In genomic region chr7:122048191-122048590, GRCm38 (mm10) we compare ENCODE assay signal across 21 mouse cellular contexts. TPM values are rescaled to one million over a fixed set of nuclear protein-coding genes. Genes with fewer than 3 reads are reported as not detected.
A peak's percentile ranks its signal among the peaks of the same experiment; 100 is the strongest.
DNase-seq lines count a peak whose midpoint lies in the region; ATAC-seq lines count a peak whose summit lies in the region.
"Had no signal": no experiment of that assay in that cellular context is flagged by ENCODE, and none has a peak within 500 bp of the region (broad histone marks: within the 10 kb centered on the region; RNA-seq: fewer than 3 reads in every experiment).

No protein-coding gene starts in this region.

- no peaks in the 10 kb centered on the region for H3K27me3 ChIP-seq in embryonic facial prominence, embryonic 13.5 days
- no peaks in the 10 kb centered on the region for H3K27me3 ChIP-seq in embryonic facial prominence, embryonic 10.5 days (replicated peaks; ENCODE audit: low read depth, poor library complexity, severe bottlenecking)
- H3K27me3 ChIP-seq in heart, embryonic 12.5 days (replicated peaks): no peaks in the 10 kb centered on the region
- no peaks in the 10 kb centered on the region for H3K27me3 ChIP-seq in heart, embryonic 16.5 days (ENCODE audit: control insufficient read depth, insufficient read depth, low read length)
- H3K27me3 ChIP-seq: forebrain, embryonic 12.5 days had no signal

- peaks cover 45% of the 10 kb centered on the region for H3K36me3 ChIP-seq in embryonic facial prominence, embryonic 13.5 days
- peaks cover 72% of the 10 kb centered on the region for H3K36me3 ChIP-seq in embryonic facial prominence, embryonic 10.5 days (replicated peaks)
- peaks cover 42% of the 10 kb centered on the region for H3K36me3 ChIP-seq in heart, embryonic 12.5 days
- peaks cover 12% of the 10 kb centered on the region for H3K36me3 ChIP-seq in heart, embryonic 16.5 days (ENCODE audit: control insufficient read depth, insufficient read depth)

- no peak overlapping the region for H3K4me2 ChIP-seq in embryonic facial prominence, embryonic 13.5 days
- no peak overlapping the region for H3K4me2 ChIP-seq in heart, embryonic 12.5 days
- H3K4me2 ChIP-seq in heart, embryonic 16.5 days (ENCODE audit: low read depth, low read length): no peak overlapping the region
- H3K4me2 ChIP-seq: forebrain, embryonic 12.5 days; hindbrain, embryonic 14.5 days had no signal

- no peak overlapping the region for H3K27ac ChIP-seq in embryonic facial prominence, embryonic 13.5 days
- H3K27ac ChIP-seq in embryonic facial prominence, embryonic 10.5 days (replicated peaks): no peak overlapping the region
- H3K27ac ChIP-seq in heart, embryonic 12.5 days (ENCODE audit: poor library complexity, severe bottlenecking): peak overlapping the region; percentile 94
- H3K27ac ChIP-seq in heart, embryonic 16.5 days (ENCODE audit: low read length): peak overlapping the region; percentile 97
- H3K27ac ChIP-seq: forebrain, embryonic 12.5 days; hindbrain, embryonic 10.5 days; hindbrain, embryonic 14.5 days had no signal

- WGBS in embryonic facial prominence, embryonic 13.5 days: 92% methylated on average over 9 of the region's 9 CpGs
- WGBS in embryonic facial prominence, embryonic 10.5 days: 92% methylated on average over 9 of the region's 9 CpGs
- WGBS in heart, embryonic 12.5 days: 86% methylated on average over 9 of the region's 9 CpGs
- 82% methylated on average over 9 of the region's 9 CpGs for WGBS in heart, embryonic 16.5 days

- H3K9ac ChIP-seq in embryonic facial prominence, embryonic 13.5 days: no peak overlapping the region
- no peak overlapping the region for H3K9ac ChIP-seq in heart, embryonic 12.5 days
- H3K9ac ChIP-seq in heart, embryonic 16.5 days (ENCODE audit: low read length): no peak overlapping the region
- H3K9ac ChIP-seq: forebrain, embryonic 12.5 days; hindbrain, embryonic 14.5 days had no signal

- H3K4me3 ChIP-seq in embryonic facial prominence, embryonic 13.5 days: no peak overlapping the region
- no peak overlapping the region for H3K4me3 ChIP-seq in embryonic facial prominence, embryonic 10.5 days
- H3K4me3 ChIP-seq in heart, embryonic 12.5 days: no peak overlapping the region
- H3K4me3 ChIP-seq in heart, embryonic 16.5 days (ENCODE audit: low read length): no peak overlapping the region
- H3K4me3 ChIP-seq: forebrain, embryonic 12.5 days; hindbrain, embryonic 10.5 days had no signal

- no peaks in the 10 kb centered on the region for H3K9me3 ChIP-seq in embryonic facial prominence, embryonic 13.5 days
- H3K9me3 ChIP-seq in embryonic facial prominence, embryonic 10.5 days: no peaks in the 10 kb centered on the region
- H3K9me3 ChIP-seq in heart, embryonic 12.5 days (replicated peaks): no peaks in the 10 kb centered on the region
- H3K9me3 ChIP-seq in heart, embryonic 16.5 days (replicated peaks; ENCODE audit: control insufficient read depth, low read length): no peaks in the 10 kb centered on the region
- H3K9me3 ChIP-seq: forebrain, embryonic 12.5 days; G1E; hindbrain, embryonic 10.5 days had no signal

- DNase-seq in embryonic facial prominence, embryonic 10.5 days (ENCODE audit: low spot score): no peak
- no peak for DNase-seq in heart, postnatal 4 days
- DNase-seq in heart, adult 9 months (ENCODE audit: low spot score in 2 of 2): no peak
- DNase-seq: adrenal gland, adult 8-10 months; adrenal gland, postnatal 36 days; B cell, adult 2 months; cerebellum, adult 2 months; cerebellum, postnatal 10 days; gastrocnemius, postnatal 10 days; kidney, adult 8-10 months had no signal

- 0 out of 2 replicates have a peak, but pooled peaks have one; percentile 48 for ATAC-seq in embryonic facial prominence, embryonic 13.5 days (ENCODE audit: insufficient number of reproducible peaks, insufficient read depth, low FRiP score, low TSS enrichment, low read depth)
- no peak for ATAC-seq in heart, embryonic 12.5 days (ENCODE audit: insufficient number of reproducible peaks, low FRiP score)
- no peak for ATAC-seq in heart, embryonic 16.5 days (replicated peaks; ENCODE audit: extremely low read depth, insufficient read depth, low FRiP score)
- peak; percentile 49; the same call in 1 of the 2 replicates for ATAC-seq in erythroid progenitor cell, adult 5-6 weeks (replicated peaks; ENCODE audit: low FRiP score, poor library complexity, severe bottlenecking)
- ATAC-seq: CD4-positive, CD25-positive, alpha-beta regulatory T cell, adult 4 months; forebrain, embryonic 16.5 days; intestine, embryonic 16.5 days had no signal

- H3K4me1 ChIP-seq in embryonic facial prominence, embryonic 13.5 days: no peaks in the 10 kb centered on the region
- H3K4me1 ChIP-seq in embryonic facial prominence, embryonic 10.5 days: no peaks in the 10 kb centered on the region
- peaks cover 54% of the 10 kb centered on the region for H3K4me1 ChIP-seq in heart, embryonic 12.5 days (replicated peaks)
- peaks cover 30% of the 10 kb centered on the region for H3K4me1 ChIP-seq in heart, embryonic 16.5 days (ENCODE audit: control insufficient read depth, insufficient read depth, low read length)
- H3K4me1 ChIP-seq: forebrain, embryonic 12.5 days; hindbrain, embryonic 10.5 days had no signal

RNA-seq across cellular contexts. Expression of gene Ubfd1, which starts 18.8 kb away (rescaled TPM):
- 73.4 and 76.9 TPM in 2 replicates for polyA plus RNA-seq in embryonic facial prominence, embryonic 13.5 days (2015; fragmentation: Nextera tagmentation; extraction: Ambion mirVana)
- 74.8 and 75.0 TPM in 2 replicates for polyA plus RNA-seq in embryonic facial prominence, embryonic 10.5 days (2016; fragmentation: Nextera tagmentation; extraction: Ambion mirVana)
- 73.5 and 75.0 TPM in 2 replicates for polyA plus RNA-seq in heart, embryonic 12.5 days (2016; fragmentation: Nextera tagmentation; extraction: Ambion mirVana)
- total RNA-seq in heart, postnatal 4 days (2021): 10 to 100 TPM; 49.1 to 51.0 TPM
- 43.1 and 44.5 TPM in 2 replicates for polyA plus RNA-seq in heart, embryonic 16.5 days (2015; fragmentation: Nextera tagmentation; extraction: Ambion mirVana)
- total RNA-seq in erythroid progenitor cell, adult 5-6 weeks (2015; ENCODE audit: low replicate concordance): 11.2 and 13.0 TPM in 2 replicates
- total RNA-seq in erythroid progenitor cell, adult 5-6 weeks (2017; ENCODE audit: low replicate concordance): 1.7 and 10.4 TPM in 2 replicates

RNA-seq across cellular contexts. Expression of gene Ears2, which starts 18.9 kb away (rescaled TPM):
- polyA plus RNA-seq in embryonic facial prominence, embryonic 13.5 days (2015; fragmentation: Nextera tagmentation; extraction: Ambion mirVana): 14.4 and 14.7 TPM in 2 replicates
- 16.4 and 18.4 TPM in 2 replicates for polyA plus RNA-seq in embryonic facial prominence, embryonic 10.5 days (2016; fragmentation: Nextera tagmentation; extraction: Ambion mirVana)
- polyA plus RNA-seq in heart, embryonic 12.5 days (2016; fragmentation: Nextera tagmentation; extraction: Ambion mirVana): 24.7 and 25.0 TPM in 2 replicates
- total RNA-seq in heart, postnatal 4 days (2021): 10 to 100 TPM; 30.4 to 32.3 TPM
- 40.4 and 41.9 TPM in 2 replicates for polyA plus RNA-seq in heart, embryonic 16.5 days (2015; fragmentation: Nextera tagmentation; extraction: Ambion mirVana)
- 0.72 TPM in 1 of 2 replicates, not detected in the other for total RNA-seq in erythroid progenitor cell, adult 5-6 weeks (2015; ENCODE audit: low replicate concordance)
- total RNA-seq in erythroid progenitor cell, adult 5-6 weeks (2017; ENCODE audit: low replicate concordance): 0.15 and 0.90 TPM in 2 replicates

RNA-seq across cellular contexts. Expression of gene Gga2, which starts 27.2 kb away (rescaled TPM):
- polyA plus RNA-seq in embryonic facial prominence, embryonic 13.5 days (2015; fragmentation: Nextera tagmentation; extraction: Ambion mirVana): 96.7 and 96.9 TPM in 2 replicates
- polyA plus RNA-seq in embryonic facial prominence, embryonic 10.5 days (2016; fragmentation: Nextera tagmentation; extraction: Ambion mirVana): 111 and 124 TPM in 2 replicates
- polyA plus RNA-seq in heart, embryonic 12.5 days (2016; fragmentation: Nextera tagmentation; extraction: Ambion mirVana): 98.0 and 99.4 TPM in 2 replicates
- 10 to 100 TPM; 52.1 to 52.8 TPM for total RNA-seq in heart, postnatal 4 days (2021)
- 79.0 and 87.5 TPM in 2 replicates for polyA plus RNA-seq in heart, embryonic 16.5 days (2015; fragmentation: Nextera tagmentation; extraction: Ambion mirVana)
- 6.3 and 7.6 TPM in 2 replicates for total RNA-seq in erythroid progenitor cell, adult 5-6 weeks (2015; ENCODE audit: low replicate concordance)
- 4.9 and 7.2 TPM in 2 replicates for total RNA-seq in erythroid progenitor cell, adult 5-6 weeks (2017; ENCODE audit: low replicate concordance)

RNA-seq across cellular contexts. Expression of gene Ndufab1, which starts 53.5 kb away (rescaled TPM):
- polyA plus RNA-seq in embryonic facial prominence, embryonic 13.5 days (2015; fragmentation: Nextera tagmentation; extraction: Ambion mirVana): 623 and 680 TPM in 2 replicates
- 763 and 789 TPM in 2 replicates for polyA plus RNA-seq in embryonic facial prominence, embryonic 10.5 days (2016; fragmentation: Nextera tagmentation; extraction: Ambion mirVana)
- 1,263 and 1,284 TPM in 2 replicates for polyA plus RNA-seq in heart, embryonic 12.5 days (2016; fragmentation: Nextera tagmentation; extraction: Ambion mirVana)
- total RNA-seq in heart, postnatal 4 days (2021): 1,000 to 10,000 TPM; 1,113 to 1,195 TPM
- 1,647 and 1,675 TPM in 2 replicates for polyA plus RNA-seq in heart, embryonic 16.5 days (2015; fragmentation: Nextera tagmentation; extraction: Ambion mirVana)
- 88.7 and 168 TPM in 2 replicates for total RNA-seq in erythroid progenitor cell, adult 5-6 weeks (2015; ENCODE audit: low replicate concordance)
- 19.6 and 45.8 TPM in 2 replicates for total RNA-seq in erythroid progenitor cell, adult 5-6 weeks (2017; ENCODE audit: low replicate concordance)

Comparison
In these comparisons a context has a peak if more than half of its experiments do, and no peak if none do; other contexts are left out.
1. ATAC-seq: peak in embryonic facial prominence, embryonic 13.5 days (single experiment) and erythroid progenitor cell, adult 5-6 weeks (single experiment); none in heart, embryonic 12.5 days (single experiment) and heart, embryonic 16.5 days (single experiment).
2. H3K27ac ChIP-seq: peak in heart, embryonic 12.5 days (single experiment) and heart, embryonic 16.5 days (single experiment); none in embryonic facial prominence, embryonic 13.5 days (single experiment) and embryonic facial prominence, embryonic 10.5 days (single experiment).